Mouse (Mus musculus): ENCODE data around the gene Tmem63a.

The Tmem63a gene

DNA sequence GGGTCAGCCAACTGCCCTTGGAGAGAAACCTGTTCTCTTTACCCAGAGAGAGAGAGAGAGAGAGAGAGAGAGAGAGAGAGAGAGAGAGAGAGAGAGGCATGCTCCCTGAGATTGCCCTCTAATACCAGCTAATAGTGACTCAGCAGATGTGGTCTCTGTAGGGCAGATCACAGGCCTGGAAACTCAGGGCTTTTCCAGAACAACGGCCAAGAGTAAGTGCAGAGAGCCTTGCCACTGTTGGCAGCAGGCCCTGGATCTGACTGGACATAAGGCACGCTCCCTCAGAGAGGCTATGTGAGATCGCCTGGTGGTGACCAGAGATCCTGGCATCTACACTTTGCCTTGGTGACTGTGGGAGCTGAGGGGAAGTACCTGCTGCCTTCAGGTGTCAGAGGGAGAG is 67.6 kb downstream of the Tmem63a start:
- DNase-seq (ENCODE audit: low read depth) = peak; percentile 97

DNA sequence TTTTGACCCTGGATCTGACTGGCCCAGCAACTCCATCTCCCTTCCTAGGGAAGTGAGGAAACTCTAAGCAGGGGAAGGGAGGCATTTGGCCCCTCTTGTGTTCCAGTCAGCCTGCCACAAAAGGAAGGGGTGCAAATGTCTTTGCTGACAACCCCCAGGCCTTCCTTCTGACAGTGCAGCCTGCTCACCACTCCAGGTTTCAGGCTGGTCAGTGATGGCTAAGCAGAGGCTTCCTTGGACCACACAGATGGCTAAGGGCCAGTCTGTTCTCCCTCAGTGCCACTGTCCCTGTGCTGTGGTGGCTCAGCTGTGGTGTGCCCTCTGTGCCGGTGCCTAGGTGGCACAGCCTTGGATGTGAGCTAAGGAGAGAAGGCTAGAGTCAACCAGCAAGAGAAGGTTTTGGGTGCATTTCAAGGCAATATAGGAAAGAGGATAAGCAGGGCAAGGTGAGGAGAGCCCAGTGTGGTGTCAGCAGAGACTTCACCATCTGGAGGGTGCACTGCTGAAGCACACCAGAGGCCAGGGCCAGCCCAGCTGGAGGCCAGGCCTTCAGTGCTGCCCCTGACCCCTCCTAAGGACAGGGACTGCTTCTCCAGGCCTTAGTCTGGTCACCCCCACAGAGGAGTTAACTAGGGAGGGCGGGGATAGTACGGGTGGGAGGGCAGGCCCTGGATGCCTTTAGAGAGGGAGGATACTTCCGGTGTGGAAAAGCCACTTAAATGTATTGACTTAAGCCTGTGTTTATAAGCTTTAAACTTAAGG is 68.2 kb downstream of the Tmem63a start:
- DNase-seq (ENCODE audit: low read depth) = no peak

GRCm38 (mm10) chr1:181011601-181012000 is 69.5 kb downstream of the Tmem63a start:
- DNase-seq (ENCODE audit: low read depth) = no peak

GRCm38 (mm10) chr1:181012416-181012815 is 70.3 kb downstream of the Tmem63a start:
- DNase-seq (ENCODE audit: low read depth) = no peak

DNA sequence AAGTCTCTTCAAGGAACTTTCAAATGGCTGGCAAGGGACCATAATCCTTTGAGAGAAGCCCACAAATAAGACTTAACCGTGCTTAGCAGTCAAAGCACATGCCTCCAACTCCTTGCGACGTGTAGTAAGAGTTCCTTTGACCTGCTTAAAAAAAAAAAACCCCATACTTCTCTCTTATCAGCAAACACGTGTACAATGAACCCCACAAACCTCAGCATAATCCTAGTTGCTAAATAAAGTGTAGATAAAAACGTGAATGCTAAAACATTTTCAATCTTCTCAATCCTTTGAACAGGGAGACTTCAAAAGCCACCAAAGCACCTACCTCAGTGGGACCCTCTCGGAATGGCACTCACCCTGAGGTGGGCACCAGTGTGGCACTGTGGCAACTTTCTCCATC is 71.3 kb downstream of the Tmem63a start:
- DNase-seq (ENCODE audit: low read depth) = no peak

GRCm38 (mm10) chr1:181014731-181015500 is 72.8 kb downstream of the Tmem63a start:
- peak; percentile 69 for DNase-seq (ENCODE audit: low read depth)

DNA sequence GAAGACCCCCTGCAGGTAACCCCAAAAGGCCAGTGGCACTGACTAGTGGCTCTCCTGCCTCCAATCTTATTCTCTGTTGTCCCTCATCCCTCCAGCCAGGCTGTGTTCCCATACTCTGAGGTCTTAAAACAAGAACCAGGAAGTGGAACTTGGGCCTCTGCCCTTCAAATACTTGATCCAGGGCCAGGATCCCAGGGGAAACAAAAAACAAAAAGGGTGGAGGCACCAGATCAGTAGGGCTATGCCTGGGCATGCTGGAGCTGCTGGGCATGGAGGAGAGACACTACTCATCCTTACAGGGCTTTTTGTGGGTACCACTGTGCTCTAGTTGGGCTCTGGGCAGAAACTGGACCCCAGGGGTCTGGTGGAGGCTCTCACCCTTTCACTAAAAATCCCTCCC is 73.4 kb downstream of the Tmem63a start:
- DNase-seq (ENCODE audit: low read depth) = peak; percentile 96

GRCm38 (mm10) chr1:181016045-181016444 is 73.9 kb downstream of the Tmem63a start:
- no peak for DNase-seq (ENCODE audit: low read depth)

GRCm38 (mm10) chr1:181016532-181017131 is 74.5 kb downstream of the Tmem63a start:
- peak; percentile 81 for DNase-seq (ENCODE audit: low read depth)

GRCm38 (mm10) chr1:181017212-181017711 is 75.1 kb downstream of the Tmem63a start:
- peak; percentile 56 for DNase-seq (ENCODE audit: low read depth)

DNA sequence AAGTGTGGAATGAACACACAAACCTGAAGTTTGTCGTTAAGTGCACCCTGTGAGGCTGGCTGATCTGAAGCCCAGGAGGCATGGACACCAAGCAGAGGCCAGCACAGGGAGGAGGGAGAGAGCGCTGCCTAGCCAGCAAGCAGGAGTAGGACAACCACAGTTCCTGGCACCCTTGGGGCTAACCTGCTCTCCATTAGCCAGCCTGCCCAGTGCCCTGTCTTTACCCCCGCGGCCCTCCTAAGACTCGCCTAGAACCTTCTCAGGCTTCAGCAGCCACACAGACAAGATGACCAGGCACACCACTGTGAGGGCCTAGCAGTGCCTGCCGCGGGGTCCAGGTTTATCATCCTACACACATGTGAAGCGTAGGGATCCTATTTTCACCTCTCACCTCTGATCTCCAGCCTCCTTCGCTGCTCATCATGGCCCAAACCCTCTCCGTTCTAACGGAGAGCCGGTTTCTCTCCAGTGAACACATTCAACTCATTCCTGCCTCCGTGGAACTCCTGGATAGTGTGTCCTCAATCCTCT is 75.8 kb downstream of the Tmem63a start:
- no peak for DNase-seq (ENCODE audit: low read depth)

- no peak for DNase-seq (ENCODE audit: low read depth)
Measured at GRCm38 (mm10) chr1:181020756-181021487, 78.8 kb downstream of the Tmem63a start, which contains the start of gene Ephx1. Gene Ephx1 (minus strand): TSS chr1:181020904.

- DNase-seq (ENCODE audit: low read depth) = no peak
Measured at GRCm38 (mm10) chr1:181021488-181021865, 79.3 kb downstream of the Tmem63a start.

DNA sequence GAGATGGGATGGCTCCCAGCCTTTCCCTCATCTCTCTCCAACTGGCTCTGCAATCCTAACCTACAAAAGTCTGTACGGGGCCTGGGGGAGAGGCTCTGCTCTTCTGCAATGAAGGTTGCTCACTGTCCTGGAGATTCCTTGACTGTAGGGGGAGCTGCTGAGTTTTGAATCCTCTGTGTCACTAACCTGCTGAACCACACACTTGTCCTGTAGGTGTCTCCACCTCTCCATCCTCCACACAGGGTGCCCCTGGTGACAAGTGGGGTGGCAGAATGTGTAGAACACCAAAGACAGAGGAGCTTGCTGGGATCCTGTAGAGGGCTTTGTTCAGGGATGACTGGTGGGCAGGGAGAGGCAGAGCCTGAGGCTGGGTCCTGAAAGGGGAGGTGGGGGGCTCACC is 80.1 kb downstream of the Tmem63a start:
- no peak for DNase-seq (ENCODE audit: low read depth)
